Mouse (Mus musculus) olfactory bulb, adult 2 months (tissue): ENCODE data around the gene Scgb1a1. TPM values are rescaled to one million over a fixed set of nuclear protein-coding genes. Genes with fewer than 3 reads are reported as not detected.
"Not testable (repeated sequence)": the region's sequence is repeated elsewhere in the genome, so short reads cannot be mapped to it uniquely, and the experiment has no call there.

Source experiments
- H3K27ac ChIP-seq: fragments of 200-500 bp; 2 replicates; pipeline ENCODE4 v1.5.1; 2012; ENCODE audit warnings: low read depth, low read length; ENCODE audit not compliant: insufficient read depth
- H3K4me1 ChIP-seq: fragments of 200-500 bp; 2 replicates; pipeline ENCODE4 v1.6.1; 2012; ENCODE audit warnings: low read length; ENCODE audit not compliant: control insufficient read depth, insufficient read depth
- H3K4me3 ChIP-seq: fragments of 200-500 bp; 2 replicates; pipeline ENCODE4 v1.5.1; 2012; ENCODE audit warnings: mild to moderate bottlenecking, low read depth, low read length, moderate library complexity; ENCODE audit not compliant: insufficient read depth
- CTCF ChIP-seq: fragments of 200-500 bp; IDR thresholded peaks from 2 replicates; pipeline ENCODE4 v1.5.1; 2012; ENCODE audit warnings: low read depth, mild to moderate bottlenecking, low read length, moderate library complexity; ENCODE audit not compliant: insufficient read depth
- POLR2A ChIP-seq: fragments of 200-500 bp; IDR thresholded peaks from 2 replicates; pipeline ENCODE4 v1.6.1; 2012; ENCODE audit warnings: mild to moderate bottlenecking, low read depth, low read length, moderate library complexity; ENCODE audit not compliant: insufficient read depth
- WGBS: fragments of 180-500 bp; shearing (Covaris S2); methylation state at CpG from one replicate; pipeline ENCODE4 v1.1.7; 2018; 5-methylcytosine and 5-hydroxymethylcytosine counted together
- polyA plus RNA-seq: library from polyadenylated mRNA; stranded (reverse); fragments of >200 nt; gene quantifications from 2 replicates; pipeline ENCODE4 v1.2.4, GENCODE M21; 2012; ENCODE audit warnings: low replicate concordance; ENCODE audit not compliant: missing spikeins, insufficient read depth, insufficient read length

Scgb1a1 gene
- polyA plus RNA-seq, 1 experiment: not detected

- TF ChIP-seq CTCF (no peak), POLR2A (no peak)
- 24% methylated on average over 6 of the region's 6 CpGs for WGBS
- Histone ChIP-seq H3K4me3 (no peak overlapping the region), H3K27ac (peak overlapping the region; percentile 68), H3K4me1 (peaks cover 7% of the 10 kb centered on the region; the same call in 1 of the 2 replicates)
These were observed 34.8 kb downstream of the Scgb1a1 start for GRCm38 (mm10) chr19:9052803-9053431.

DNA sequence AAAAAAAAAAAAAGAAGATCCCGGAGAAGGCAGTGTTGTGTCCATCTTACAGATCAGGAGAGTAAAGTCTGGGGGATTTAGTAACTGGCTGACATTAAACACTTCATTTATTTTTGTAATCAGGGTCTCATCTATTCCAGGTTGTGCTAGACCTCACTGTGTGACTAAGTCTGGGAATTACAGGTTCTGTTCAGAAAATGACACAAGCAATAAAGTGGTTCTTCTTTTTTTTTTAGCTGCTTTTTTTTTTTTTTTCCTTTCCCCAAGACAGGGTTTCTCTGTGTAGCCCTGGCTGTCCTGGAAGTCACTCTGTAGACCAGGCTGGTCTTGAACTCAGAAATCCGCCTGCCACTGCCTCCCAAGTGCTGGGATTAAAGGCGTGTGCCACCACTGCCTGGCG lies 35.8 kb downstream of the Scgb1a1 start:
- not testable (repeated sequence) for H3K4me1 ChIP-seq, H3K4me3 ChIP-seq, H3K27ac ChIP-seq
- 89% methylated on average over 4 of the region's 4 CpGs for WGBS

GRCm38 (mm10) chr19:9050294-9051229 lies 37.2 kb downstream of the Scgb1a1 start:
- Histone ChIP-seq H3K27ac (no peak overlapping the region), H3K4me3 (no peak overlapping the region), H3K4me1 (peaks cover 10% of the 10 kb centered on the region; the same call in 1 of the 2 replicates)
- 86% methylated on average over 9 of the region's 9 CpGs for WGBS
- TF ChIP-seq POLR2A: no peak
- no peak for TF ChIP-seq CTCF

DNA sequence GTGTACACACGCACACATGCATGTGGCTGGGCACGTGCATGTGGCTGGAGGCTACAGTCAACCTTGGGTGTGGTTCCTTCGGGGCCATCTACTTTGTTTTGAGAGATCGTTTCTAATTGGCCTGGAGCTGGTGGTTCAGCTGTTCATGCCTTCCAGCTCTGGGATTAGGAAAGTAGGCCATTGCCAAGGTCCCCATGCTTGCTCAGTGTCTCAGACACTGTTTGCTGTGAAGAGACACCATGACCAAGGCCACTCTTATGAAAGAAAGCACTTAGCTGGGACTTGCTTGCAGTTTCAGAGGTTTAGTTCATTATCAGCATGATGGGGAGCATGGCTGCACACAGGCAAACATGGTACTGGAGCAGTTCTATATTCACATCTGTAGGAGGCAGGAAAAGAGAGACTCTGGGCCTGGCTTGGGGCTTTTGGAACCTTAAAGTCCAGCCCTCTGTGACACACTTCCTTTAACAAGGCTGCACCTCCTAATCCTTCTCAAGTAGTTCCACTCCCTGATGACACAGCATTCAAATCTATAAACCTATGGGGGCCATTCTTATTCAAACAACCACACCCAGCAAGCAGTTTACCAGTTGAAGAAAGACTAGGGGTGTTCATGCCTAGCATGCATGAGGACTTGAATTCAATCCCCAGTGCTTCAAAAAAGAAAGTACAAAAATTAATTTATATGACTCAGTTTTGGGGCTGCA lies 38.6 kb downstream of the Scgb1a1 start:
- Histone ChIP-seq H3K4me3 (no peak overlapping the region), H3K27ac (no peak overlapping the region), H3K4me1 (peaks cover 18% of the 10 kb centered on the region)
- 94% methylated on average over 4 of the region's 4 CpGs for WGBS
- TF ChIP-seq POLR2A: no peak
- no peak for TF ChIP-seq CTCF

- Histone ChIP-seq H3K4me1 (peaks cover 16% of the 10 kb centered on the region), H3K27ac (no peak overlapping the region), H3K4me3 (no peak overlapping the region)
- TF ChIP-seq CTCF (no peak), POLR2A (no peak)
- WGBS: 44% methylated on average over 1 of the region's 1 CpGs
These were observed 39.8 kb downstream of the Scgb1a1 start for GRCm38 (mm10) chr19:9047946-9048387.

DNA sequence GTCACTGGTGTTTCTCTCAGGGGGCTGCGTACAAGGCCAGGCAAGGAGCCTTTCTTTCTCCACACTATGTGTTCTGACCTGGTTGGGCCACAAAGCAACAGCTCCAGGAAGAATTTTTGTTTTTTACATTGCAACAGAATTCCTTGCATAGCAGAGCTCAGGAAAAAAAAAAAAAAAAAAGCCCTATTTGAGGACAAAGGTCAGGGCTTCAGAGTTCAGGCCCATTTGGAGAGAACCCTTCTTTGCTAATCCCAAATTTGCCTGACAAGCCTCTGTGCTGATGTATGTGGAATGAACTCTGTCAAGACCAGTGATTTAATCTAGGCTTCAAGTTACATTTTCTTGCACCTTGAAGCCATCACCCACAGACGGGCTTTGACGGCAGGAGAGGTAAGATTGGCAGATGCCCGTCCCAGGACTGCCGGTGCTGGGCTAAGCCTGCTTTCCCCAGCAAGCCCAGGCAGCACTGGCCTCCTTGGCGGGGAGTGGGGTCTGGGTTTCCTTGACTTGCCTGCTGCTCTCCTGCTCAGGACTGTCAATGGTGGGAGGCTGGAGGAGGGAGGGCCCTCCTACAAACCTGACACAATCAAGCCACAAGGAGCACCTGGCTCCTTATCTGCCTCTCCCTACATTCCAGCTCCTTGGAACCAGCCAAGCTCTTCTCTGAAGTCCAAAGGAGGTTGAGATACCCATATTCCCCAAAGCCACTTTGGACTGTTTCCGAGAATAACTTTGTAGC lies 40.4 kb downstream of the Scgb1a1 start:
- TF ChIP-seq POLR2A (no peak), CTCF (no peak)
- H3K4me3 ChIP-seq: no peak overlapping the region
- no peak overlapping the region for H3K27ac ChIP-seq
- WGBS: 88% methylated on average over 7 of the region's 7 CpGs
- H3K4me1 ChIP-seq: peaks cover 13% of the 10 kb centered on the region

GRCm38 (mm10) chr19:9044291-9044690 lies 43.5 kb downstream of the Scgb1a1 start:
- Histone ChIP-seq H3K27ac (0 out of 2 replicates have a peak overlapping the region, but pooled peaks have one; percentile 58), H3K4me1 (peaks cover 17% of the 10 kb centered on the region), H3K4me3 (no peak overlapping the region)
- 56% methylated on average over 4 of the region's 4 CpGs for WGBS
- no peak for TF ChIP-seq POLR2A
- no peak for TF ChIP-seq CTCF

DNA sequence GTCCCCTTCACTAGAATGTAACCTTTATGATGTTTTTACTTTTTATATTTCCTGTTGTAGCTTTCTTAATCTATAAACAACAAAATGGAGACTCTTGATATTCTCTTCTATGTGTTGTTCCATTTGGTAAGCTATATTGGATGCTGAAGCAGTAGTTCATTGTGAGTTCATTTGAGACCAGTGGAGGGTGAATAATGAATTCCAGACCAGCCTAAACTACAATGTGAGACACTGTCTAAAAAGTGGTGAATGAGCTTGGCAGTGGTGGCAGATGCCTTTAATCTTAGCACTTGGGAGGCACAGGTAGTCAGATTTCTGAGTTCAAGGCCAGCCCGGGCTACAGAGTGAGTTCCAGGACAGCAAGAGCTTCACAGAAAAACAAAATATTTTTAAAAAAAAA lies 44.6 kb downstream of the Scgb1a1 start:
- Histone ChIP-seq H3K4me1 (peaks cover 17% of the 10 kb centered on the region), H3K4me3 (no peak overlapping the region), H3K27ac (no peak overlapping the region)
- no peak for TF ChIP-seq POLR2A
- WGBS: 92% methylated on average over 1 of the region's 1 CpGs
